Comparison of ENCODE assay signal across 21 mouse cellular contexts in genomic region chr16:88256101-88256500, GRCm38 (mm10). TPM values are rescaled to one million over a fixed set of nuclear protein-coding genes. Genes with fewer than 3 reads are reported as not detected.
"Had no signal": no experiment of that assay in that cellular context is flagged by ENCODE, and none has a peak within 500 bp of the region (broad histone marks: within the 10 kb centered on the region; RNA-seq: fewer than 3 reads in every experiment).

No protein-coding gene starts in this region.

- H3K27me3 ChIP-seq: lung, embryonic 15.5 days; megakaryocyte, embryonic 14.5 days; midbrain, embryonic 12.5 days; neural tube, embryonic 12.5 days; stomach, embryonic 15.5 days had no signal

- ATAC-seq: liver, postnatal 0 days; lung, postnatal 0 days; midbrain, embryonic 16.5 days had no signal

- DNase-seq: liver, postnatal 0 days; lung, adult 2 months; lung, postnatal 14 days; lung, postnatal 36 days; midbrain, embryonic 14.5 days; right cerebral cortex, postnatal 14 days; thymus, adult 2 months; thymus, postnatal 25 days; thymus, postnatal 4 days had no signal

- H3K9ac ChIP-seq: liver, postnatal 0 days; lung, embryonic 15.5 days; midbrain, embryonic 12.5 days; neural tube, embryonic 12.5 days; stomach, embryonic 15.5 days had no signal

- H3K27ac ChIP-seq: lung, embryonic 15.5 days; macrophage; midbrain, embryonic 12.5 days; neural tube, embryonic 12.5 days; stomach, embryonic 15.5 days; stomach, postnatal 0 days had no signal

- H3K36me3 ChIP-seq: lung, embryonic 15.5 days; midbrain, embryonic 12.5 days; neural tube, embryonic 12.5 days; stomach, embryonic 15.5 days had no signal

- H3K4me2 ChIP-seq: lung, embryonic 15.5 days; midbrain, embryonic 12.5 days; neural tube, embryonic 12.5 days; stomach, embryonic 15.5 days had no signal

- H3K9me3 ChIP-seq: lung, embryonic 15.5 days; midbrain, embryonic 12.5 days; neural tube, embryonic 12.5 days; stomach, embryonic 15.5 days had no signal

- H3K4me1 ChIP-seq: lung, embryonic 15.5 days; megakaryocyte, embryonic 14.5 days; midbrain, embryonic 12.5 days; neural tube, embryonic 12.5 days; stomach, embryonic 15.5 days had no signal

- H3K4me3 ChIP-seq: lung, embryonic 15.5 days; megakaryocyte, embryonic 14.5 days; midbrain, embryonic 12.5 days; neural tube, embryonic 12.5 days; stomach, embryonic 15.5 days had no signal

RNA-seq across cellular contexts. Expression of gene Grik1, which starts 34.0 kb away (rescaled TPM):
- total RNA-seq: megakaryocyte progenitor cell, adult 5-6 weeks; monocyte, adult 5-6 weeks; neutrophil, adult 5-6 weeks had no signal
- polyA plus RNA-seq: liver, postnatal 0 days; macrophage had no signal
